Mouse (Mus musculus) neural tube, embryonic 12.5 days (tissue): ENCODE results near the gene Mybph. TPM values are rescaled to one million over a fixed set of nuclear protein-coding genes. Genes with fewer than 3 reads are reported as not detected.

Source experiments
- ATAC-seq: fragments of 200-750 bp; cut with Nextera tagmentation; 2 replicates; pipeline ENCODE4 v1.8.0; 2017; ENCODE audit warnings: low read depth, mild to moderate bottlenecking, moderate TSS enrichment, moderate library complexity; ENCODE audit not compliant: low FRiP score
- H3K27ac ChIP-seq: fragments of 300-500 bp; sonication (generic); 2 replicates; pipeline ENCODE4 v1.5.1; 2016
- H3K27me3 ChIP-seq: fragments of 300-500 bp; sonication (generic); replicated peaks from 2 replicates; pipeline ENCODE4 v1.6.1; 2016; ENCODE audit warnings: mild to moderate bottlenecking
- H3K36me3 ChIP-seq: fragments of 300-500 bp; sonication (generic); 2 replicates; pipeline ENCODE4 v1.6.1; 2016; ENCODE audit warnings: mild to moderate bottlenecking
- H3K4me1 ChIP-seq: fragments of 300-500 bp; sonication (generic); 2 replicates; pipeline ENCODE4 v1.6.1; 2016
- H3K4me2 ChIP-seq: fragments of 300-500 bp; sonication (generic); replicated peaks from 2 replicates; pipeline ENCODE4 v1.6.1; 2016; ENCODE audit warnings: mild to moderate bottlenecking
- H3K4me3 ChIP-seq: fragments of 300-500 bp; sonication (generic); 2 replicates; pipeline ENCODE4 v1.5.1; 2016
- H3K9ac ChIP-seq: fragments of 300-500 bp; sonication (generic); 2 replicates; pipeline ENCODE4 v1.6.1; 2016; ENCODE audit warnings: mild to moderate bottlenecking
- H3K9me3 ChIP-seq: fragments of 300-500 bp; sonication (generic); 2 replicates; pipeline ENCODE4 v1.6.1; 2016; ENCODE audit warnings: mild to moderate bottlenecking
- WGBS: fragments of 180-500 bp; shearing (Covaris S2); methylation state at CpG from one replicate; pipeline ENCODE4 v1.1.7; 2016; 5-methylcytosine and 5-hydroxymethylcytosine counted together
- polyA plus RNA-seq: library from polyadenylated mRNA; unstranded; fragments of >200 nt; fragmentation: Nextera tagmentation; extraction: Ambion mirVana; gene quantifications from 2 replicates; pipeline ENCODE4 v1.2.1, GENCODE M21; 2016

The Mybph gene
- polyA plus RNA-seq, 1 experiment from 2014 or later = 8.6 TPM

DNA sequence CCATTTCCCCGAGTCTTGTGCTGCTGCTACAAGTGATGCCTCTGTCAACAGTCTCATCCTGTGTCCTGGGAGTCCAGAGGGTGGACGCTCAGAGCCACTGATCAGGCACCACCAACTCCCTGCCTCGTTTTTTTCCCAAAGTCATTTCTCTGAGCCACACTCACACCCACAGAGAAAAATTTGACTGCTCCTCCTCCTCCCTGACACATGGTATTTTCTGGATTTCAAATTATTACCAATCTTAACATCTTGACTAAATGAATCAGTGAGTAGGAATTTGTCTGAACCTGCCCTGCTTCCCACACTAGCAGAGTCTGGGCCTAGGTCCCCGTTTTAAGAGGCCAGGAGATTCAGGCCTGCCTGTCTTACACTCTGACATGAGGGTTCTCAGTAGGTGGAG, 1.2 kb upstream of the Mybph start:
- 63% methylated on average over 4 of the region's 4 CpGs for WGBS
- Histone ChIP-seq H3K27ac (no peak overlapping the region), H3K4me2 (no peak overlapping the region), H3K9me3 (no peaks in the 10 kb centered on the region), H3K4me1 (peaks cover 24% of the 10 kb centered on the region), H3K4me3 (no peak overlapping the region), H3K27me3 (no peaks in the 10 kb centered on the region), H3K9ac (no peak overlapping the region), H3K36me3 (no peaks in the 10 kb centered on the region)
- ATAC-seq = no peak

DNA sequence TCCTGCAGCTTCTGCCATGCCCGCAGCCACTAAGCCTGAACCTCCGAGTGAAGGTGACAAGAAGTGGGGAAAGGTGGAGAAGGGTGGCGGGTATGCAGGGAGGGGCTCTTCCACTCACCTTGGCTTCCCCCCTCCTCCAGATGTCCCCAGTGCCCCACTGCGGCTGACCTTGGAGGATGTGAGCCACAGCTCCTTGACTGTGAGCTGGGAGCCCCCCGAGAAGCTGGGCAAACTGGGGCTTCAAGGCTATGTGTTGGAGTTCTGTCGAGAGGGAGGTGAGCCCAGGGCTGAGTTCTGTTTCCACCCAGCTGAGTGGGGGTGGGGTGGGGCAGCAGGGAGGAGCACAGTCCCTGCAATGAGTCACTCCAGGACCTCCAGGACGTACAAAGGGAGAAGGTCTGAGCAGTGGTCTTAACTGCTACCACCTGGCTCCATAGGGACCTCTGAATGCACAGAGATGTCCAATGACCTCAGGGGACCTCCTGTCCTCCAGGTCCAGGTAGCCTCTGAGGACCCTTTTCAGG, 488 bp downstream of the Mybph start:
- H3K4me3 ChIP-seq = no peak overlapping the region
- H3K27me3 ChIP-seq = no peaks in the 10 kb centered on the region
- H3K36me3 ChIP-seq = no peaks in the 10 kb centered on the region
- H3K9ac ChIP-seq = no peak overlapping the region
- peaks cover 18% of the 10 kb centered on the region for H3K4me1 ChIP-seq
- 68% methylated on average over 7 of the region's 7 CpGs for WGBS
- ATAC-seq = no peak
- no peak overlapping the region for H3K27ac ChIP-seq
- H3K4me2 ChIP-seq = no peak overlapping the region
- H3K9me3 ChIP-seq = no peaks in the 10 kb centered on the region

- Histone ChIP-seq H3K27me3 (no peaks in the 10 kb centered on the region), H3K36me3 (no peaks in the 10 kb centered on the region), H3K4me1 (peaks cover 11% of the 10 kb centered on the region), H3K4me3 (no peak overlapping the region), H3K4me2 (no peak overlapping the region), H3K9ac (no peak overlapping the region), H3K27ac (no peak overlapping the region), H3K9me3 (no peaks in the 10 kb centered on the region)
- ATAC-seq = no peak
- 73% methylated on average over 16 of the region's 16 CpGs for WGBS
Observed at GRCm38 (mm10) chr1:134194298-134195022, 1.2 kb downstream of the Mybph start.

DNA sequence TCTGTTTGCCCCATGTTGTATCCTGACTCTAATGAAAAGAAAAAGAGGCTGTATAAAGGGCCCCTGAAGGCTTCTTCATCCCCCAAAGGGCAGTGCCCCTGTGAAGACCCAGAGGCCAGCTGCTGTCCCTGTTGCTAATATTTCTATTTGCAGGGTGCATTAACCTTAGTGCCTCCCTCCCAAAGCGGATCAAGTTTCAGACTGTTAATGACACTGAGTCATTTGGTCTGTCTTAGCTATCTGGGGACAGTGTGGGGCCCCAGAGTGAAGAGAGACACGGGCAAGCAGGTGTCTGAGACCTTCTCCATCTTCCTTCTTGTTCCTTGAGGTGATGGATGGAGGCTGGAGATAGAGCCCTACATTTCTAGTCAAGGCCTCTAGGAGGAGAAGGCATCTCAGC, 1.9 kb downstream of the Mybph start:
- H3K36me3 ChIP-seq = no peaks in the 10 kb centered on the region
- H3K9ac ChIP-seq = no peak overlapping the region
- H3K4me1 ChIP-seq = peaks cover 10% of the 10 kb centered on the region
- no peak overlapping the region for H3K27ac ChIP-seq
- no peaks in the 10 kb centered on the region for H3K9me3 ChIP-seq
- H3K27me3 ChIP-seq = no peaks in the 10 kb centered on the region
- no peak overlapping the region for H3K4me3 ChIP-seq
- H3K4me2 ChIP-seq = no peak overlapping the region
- 50% methylated on average over 2 of the region's 2 CpGs for WGBS
- no peak for ATAC-seq

DNA sequence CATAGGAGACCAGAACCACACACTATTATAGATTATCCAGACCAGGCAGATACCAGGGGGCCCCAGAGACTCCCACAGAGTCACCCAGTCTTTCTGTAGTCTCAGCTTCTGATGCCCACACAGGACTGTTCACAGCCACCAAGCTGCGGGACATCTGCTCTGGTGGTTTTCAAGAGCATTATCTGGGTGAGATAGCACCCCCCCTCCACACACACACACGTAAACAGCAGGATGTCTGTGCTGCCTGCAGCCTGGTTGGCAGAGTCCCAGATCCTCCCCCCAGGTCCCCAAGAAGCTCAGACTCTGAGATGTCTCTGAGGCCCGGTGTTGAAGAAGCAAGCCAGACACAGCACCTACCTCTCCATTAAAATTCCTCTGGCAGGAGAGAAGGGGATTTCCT, 2.3 kb downstream of the Mybph start:
- Histone ChIP-seq H3K4me3 (no peak overlapping the region), H3K36me3 (no peaks in the 10 kb centered on the region), H3K9me3 (no peaks in the 10 kb centered on the region), H3K4me1 (peaks cover 10% of the 10 kb centered on the region), H3K9ac (no peak overlapping the region), H3K27me3 (no peaks in the 10 kb centered on the region), H3K27ac (no peak overlapping the region), H3K4me2 (no peak overlapping the region)
- ATAC-seq = no peak
- WGBS = 55% methylated on average over 3 of the region's 3 CpGs

DNA sequence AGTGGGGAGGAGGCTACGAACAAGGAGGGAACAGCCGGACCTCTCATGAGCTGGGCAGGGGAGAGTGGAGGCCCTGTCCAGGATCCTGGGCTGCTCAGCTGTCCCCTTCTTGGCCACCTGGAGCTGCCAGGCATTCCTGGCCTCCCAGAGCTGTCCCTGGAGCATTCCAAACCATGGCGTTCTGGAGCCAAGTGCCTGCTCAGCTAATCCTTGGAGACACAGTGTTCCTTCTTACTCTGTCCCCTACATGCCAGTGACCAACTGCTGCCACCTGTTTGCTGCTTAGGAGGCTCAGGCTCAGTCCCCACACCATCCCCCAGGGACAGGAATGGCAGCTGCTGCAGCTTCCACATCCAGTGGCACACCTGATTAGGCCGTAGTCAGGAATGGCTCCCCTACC, 2.7 kb downstream of the Mybph start:
- Histone ChIP-seq H3K4me1 (peaks cover 10% of the 10 kb centered on the region), H3K9me3 (no peaks in the 10 kb centered on the region), H3K27me3 (no peaks in the 10 kb centered on the region), H3K36me3 (no peaks in the 10 kb centered on the region), H3K4me2 (no peak overlapping the region), H3K27ac (no peak overlapping the region), H3K9ac (no peak overlapping the region), H3K4me3 (no peak overlapping the region)
- WGBS = 66% methylated on average over 4 of the region's 4 CpGs
- ATAC-seq = no peak

GRCm38 (mm10) chr1:134196386-134196785, 3.1 kb downstream of the Mybph start:
- H3K27ac ChIP-seq = no peak overlapping the region
- no peaks in the 10 kb centered on the region for H3K36me3 ChIP-seq
- no peak overlapping the region for H3K4me2 ChIP-seq
- H3K4me1 ChIP-seq = peaks cover 10% of the 10 kb centered on the region
- WGBS = 76% methylated on average over 4 of the region's 4 CpGs
- no peak overlapping the region for H3K4me3 ChIP-seq
- ATAC-seq = no peak
- no peak overlapping the region for H3K9ac ChIP-seq
- no peaks in the 10 kb centered on the region for H3K27me3 ChIP-seq
- no peaks in the 10 kb centered on the region for H3K9me3 ChIP-seq

GRCm38 (mm10) chr1:134197325-134197982, 4.2 kb downstream of the Mybph start:
- Histone ChIP-seq H3K4me1 (peaks cover 10% of the 10 kb centered on the region), H3K4me2 (no peak overlapping the region), H3K27ac (no peak overlapping the region), H3K4me3 (no peak overlapping the region), H3K9me3 (no peaks in the 10 kb centered on the region), H3K27me3 (no peaks in the 10 kb centered on the region), H3K36me3 (no peaks in the 10 kb centered on the region), H3K9ac (no peak overlapping the region)
- 87% methylated on average over 15 of the region's 15 CpGs for WGBS
- no peak for ATAC-seq

- Histone ChIP-seq H3K4me3 (no peak overlapping the region), H3K9me3 (no peaks in the 10 kb centered on the region), H3K4me1 (peaks cover 7% of the 10 kb centered on the region), H3K9ac (no peak overlapping the region), H3K4me2 (no peak overlapping the region), H3K27ac (no peak overlapping the region), H3K36me3 (no peaks in the 10 kb centered on the region), H3K27me3 (no peaks in the 10 kb centered on the region)
- no peak for ATAC-seq
- WGBS = 87% methylated on average over 12 of the region's 12 CpGs
Observed at GRCm38 (mm10) chr1:134198197-134198995, 5.1 kb downstream of the Mybph start.

DNA sequence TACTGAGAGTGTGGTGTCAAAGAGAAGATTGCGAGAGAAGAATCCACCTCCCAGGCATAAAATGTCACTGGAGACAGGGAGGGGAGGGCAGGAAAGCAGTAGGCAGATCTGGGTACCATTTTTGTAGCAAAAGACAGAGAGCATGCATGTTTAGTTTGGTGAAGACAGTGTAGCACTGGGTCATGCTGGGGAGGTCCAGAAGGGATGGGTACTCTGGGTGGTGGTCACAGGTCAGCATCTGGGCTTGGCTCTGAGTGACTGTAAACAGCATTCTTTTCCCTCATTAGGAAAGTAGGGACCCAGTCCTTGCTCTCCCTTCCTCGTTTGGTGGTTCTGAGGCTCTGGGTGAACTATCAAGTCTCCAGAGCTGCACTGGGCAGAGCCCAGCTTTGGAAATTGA, 7.2 kb downstream of the Mybph start:
- H3K4me1 ChIP-seq = peaks cover 3% of the 10 kb centered on the region; the same call in 1 of the 2 replicates
- no peak overlapping the region for H3K4me2 ChIP-seq
- no peaks in the 10 kb centered on the region for H3K27me3 ChIP-seq
- no peak overlapping the region for H3K4me3 ChIP-seq
- 53% methylated on average over 2 of the region's 2 CpGs for WGBS
- H3K9ac ChIP-seq = no peak overlapping the region
- no peaks in the 10 kb centered on the region for H3K36me3 ChIP-seq
- H3K9me3 ChIP-seq = no peaks in the 10 kb centered on the region
- no peak overlapping the region for H3K27ac ChIP-seq
- ATAC-seq = no peak

GRCm38 (mm10) chr1:134200998-134201686, 7.9 kb downstream of the Mybph start:
- H3K4me2 ChIP-seq = no peak overlapping the region
- no peak overlapping the region for H3K27ac ChIP-seq
- no peaks in the 10 kb centered on the region for H3K4me1 ChIP-seq
- H3K27me3 ChIP-seq = no peaks in the 10 kb centered on the region
- no peak overlapping the region for H3K4me3 ChIP-seq
- H3K36me3 ChIP-seq = no peaks in the 10 kb centered on the region
- WGBS = 87% methylated on average over 6 of the region's 6 CpGs
- H3K9ac ChIP-seq = no peak overlapping the region
- no peak for ATAC-seq
- no peaks in the 10 kb centered on the region for H3K9me3 ChIP-seq
